Mouse (Mus musculus) hindbrain, embryonic 14.5 days (tissue): Measurements from ENCODE around the gene Ppp1r12b. TPM values are rescaled to one million over a fixed set of nuclear protein-coding genes. Genes with fewer than 3 reads are reported as not detected.

ENCODE experiments used
- ATAC-seq: fragments of 200-750 bp; cut with Nextera tagmentation; 2 replicates; pipeline ENCODE4 v1.8.0; 2017; ENCODE audit warnings: moderate number of reproducible peaks, mild to moderate bottlenecking, moderate TSS enrichment, moderate library complexity; ENCODE audit not compliant: low FRiP score
- DNase-seq: peaks from one replicate; pipeline ENCODE4 v3.0.0-alpha.2; 2015; ENCODE audit warnings: low spot score
- H3K27ac ChIP-seq: fragments of 300-500 bp; sonication (generic); 2 replicates; pipeline ENCODE4 v1.5.1; 2014; ENCODE audit warnings: mild to moderate bottlenecking, moderate library complexity
- H3K27me3 ChIP-seq: fragments of 300-500 bp; sonication (generic); 2 replicates; pipeline ENCODE4 v1.6.1; 2014; ENCODE audit warnings: mild to moderate bottlenecking, low read length, mixed read lengths; ENCODE audit not compliant: control insufficient read depth, insufficient read depth
- H3K36me3 ChIP-seq: fragments of 300-500 bp; sonication (generic); replicated peaks from 2 replicates; pipeline ENCODE4 v1.6.1; 2014; ENCODE audit not compliant: control insufficient read depth, insufficient read depth
- H3K4me1 ChIP-seq: fragments of 300-500 bp; sonication (generic); replicated peaks from 2 replicates; pipeline ENCODE4 v1.6.1; 2014; ENCODE audit warnings: antibody characterized with exemption, low read length, mixed read lengths; ENCODE audit not compliant: control insufficient read depth, insufficient read depth
- H3K4me2 ChIP-seq: fragments of 300-500 bp; sonication (generic); replicated peaks from 2 replicates; pipeline ENCODE4 v1.6.1; 2014; ENCODE audit warnings: mild to moderate bottlenecking, moderate library complexity
- H3K4me3 ChIP-seq: fragments of 300-500 bp; sonication (generic); replicated peaks from 2 replicates; pipeline ENCODE4 v1.5.1; 2014; ENCODE audit warnings: mild to moderate bottlenecking, low read length
- H3K9ac ChIP-seq: fragments of 300-500 bp; sonication (generic); 2 replicates; pipeline ENCODE4 v1.6.1; 2014
- H3K9me3 ChIP-seq: fragments of 300-500 bp; sonication (generic); 2 replicates; pipeline ENCODE4 v1.6.1; 2016; ENCODE audit warnings: low read length; ENCODE audit not compliant: control insufficient read depth
- WGBS: fragments of 180-500 bp; shearing (Covaris S2); extraction: QIAGEN DNeasy Blood & Tissue Kit; methylation state at CpG from one replicate; pipeline ENCODE4 v1.1.7; 2014; 5-methylcytosine and 5-hydroxymethylcytosine counted together
- polyA plus RNA-seq: library from polyadenylated mRNA; unstranded; fragments of >200 nt; fragmentation: Nextera tagmentation; extraction: Ambion mirVana; gene quantifications from 2 replicates; pipeline ENCODE4 v1.2.1, GENCODE M21; 2014

Ppp1r12b gene
- 16.7 and 17.2 TPM in 2 replicates for polyA plus RNA-seq

DNA sequence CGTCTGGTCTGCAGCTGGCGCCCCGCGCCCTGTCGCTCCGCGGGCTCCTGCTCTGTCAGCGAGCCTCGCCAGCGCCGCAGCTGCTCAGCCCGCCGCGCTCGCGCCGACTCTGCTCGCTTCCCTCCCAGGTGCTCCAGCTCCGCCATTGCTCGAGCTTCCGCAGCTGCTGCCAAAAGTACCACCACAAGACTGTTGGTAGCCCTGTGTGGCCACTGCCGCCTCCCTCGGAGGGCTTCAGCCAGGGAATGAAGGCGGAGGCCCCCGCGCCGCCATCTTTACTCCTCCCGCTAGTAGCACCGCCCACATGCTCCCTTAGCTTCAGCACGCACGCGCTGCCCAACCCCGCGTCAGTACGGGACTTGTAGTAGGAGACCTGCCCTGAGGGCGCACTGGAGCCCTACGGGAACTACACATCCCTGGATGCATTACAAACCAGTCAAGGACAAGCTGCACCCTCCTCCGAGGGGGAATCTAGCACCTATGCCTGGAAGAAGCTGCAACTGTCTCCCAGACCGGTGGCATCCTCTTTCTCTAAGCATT is at the start of gene Ppp1r12b:
Ppp1r12b (minus strand) TSS at position 306 of the 540 bp plus-strand sequence.
- Histone ChIP-seq H3K9me3 (no peaks in the 10 kb centered on the region), H3K27ac (peak within 1 kb of the TSS; percentile 85), H3K9ac (peak within 1 kb of the TSS; percentile 62), H3K36me3 (no peaks in the 10 kb centered on the region), H3K4me2 (peak within 1 kb of the TSS; percentile 65), H3K4me1 (peaks cover 18% of the 10 kb centered on the region), H3K4me3 (peak within 1 kb of the TSS; percentile 55), H3K27me3 (no peaks in the 10 kb centered on the region)
- peak; percentile 96 for DNase-seq
- peak; percentile 99 for ATAC-seq
- WGBS, result under 1% methylated on average over 39 of the region's 39 CpGs

GRCm38 (mm10) chr1:135003346-135003745 is 47.6 kb upstream of the Ppp1r12b start:
- Histone ChIP-seq H3K36me3 (no peaks in the 10 kb centered on the region), H3K9ac (no peak overlapping the region), H3K27me3 (no peaks in the 10 kb centered on the region), H3K27ac (no peak overlapping the region), H3K4me3 (no peak overlapping the region), H3K9me3 (no peaks in the 10 kb centered on the region), H3K4me1 (no peaks in the 10 kb centered on the region), H3K4me2 (no peak overlapping the region)
- DNase-seq, result no peak
- WGBS, result 29% methylated on average over 4 of the region's 4 CpGs
- ATAC-seq, result no peak

GRCm38 (mm10) chr1:135000527-135000926 is 44.8 kb upstream of the Ppp1r12b start:
- WGBS, result 83% methylated on average over 9 of the region's 9 CpGs
- H3K4me2 ChIP-seq, result no peak overlapping the region
- no peak for ATAC-seq
- H3K4me3 ChIP-seq, result no peak overlapping the region
- H3K4me1 ChIP-seq, result no peaks in the 10 kb centered on the region
- no peaks in the 10 kb centered on the region for H3K9me3 ChIP-seq
- DNase-seq, result no peak
- no peaks in the 10 kb centered on the region for H3K36me3 ChIP-seq
- H3K27me3 ChIP-seq, result no peaks in the 10 kb centered on the region
- H3K9ac ChIP-seq, result no peak overlapping the region
- H3K27ac ChIP-seq, result no peak overlapping the region

GRCm38 (mm10) chr1:134998231-134998630 is 42.5 kb upstream of the Ppp1r12b start:
- Histone ChIP-seq H3K4me3 (no peak overlapping the region), H3K27me3 (no peaks in the 10 kb centered on the region), H3K36me3 (no peaks in the 10 kb centered on the region), H3K4me2 (no peak overlapping the region), H3K4me1 (no peaks in the 10 kb centered on the region), H3K9ac (no peak overlapping the region), H3K27ac (no peak overlapping the region), H3K9me3 (no peaks in the 10 kb centered on the region)
- 77% methylated on average over 8 of the region's 8 CpGs for WGBS
- ATAC-seq, result no peak
- no peak for DNase-seq

DNA sequence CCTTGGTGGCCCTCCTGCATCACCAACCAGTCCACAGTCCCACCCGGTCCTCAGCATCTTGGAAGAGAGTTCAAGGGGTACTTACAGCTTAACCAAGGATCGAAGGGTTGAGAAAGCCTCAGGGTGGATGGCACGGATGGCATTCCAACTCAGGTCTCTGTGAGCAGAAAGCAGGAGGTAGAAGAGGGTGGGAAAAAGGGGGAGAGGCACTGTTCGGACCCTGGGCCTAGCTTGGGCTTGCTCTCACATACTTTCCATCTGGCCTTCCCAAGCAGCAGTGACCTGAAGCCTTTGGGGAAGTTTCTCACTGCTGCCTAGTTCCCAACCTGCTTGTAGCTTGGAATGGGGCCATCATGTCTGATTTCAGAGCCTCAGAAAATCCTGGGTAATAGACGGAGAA is 41.8 kb upstream of the Ppp1r12b start:
- no peak for ATAC-seq
- no peaks in the 10 kb centered on the region for H3K9me3 ChIP-seq

GRCm38 (mm10) chr1:134996471-134996870 is 40.7 kb upstream of the Ppp1r12b start:
- Histone ChIP-seq H3K4me2 (no peak overlapping the region), H3K4me3 (no peak overlapping the region), H3K36me3 (no peaks in the 10 kb centered on the region), H3K9me3 (no peaks in the 10 kb centered on the region), H3K9ac (no peak overlapping the region), H3K27ac (no peak overlapping the region), H3K27me3 (no peaks in the 10 kb centered on the region), H3K4me1 (no peaks in the 10 kb centered on the region)
- no peak for DNase-seq
- ATAC-seq, result no peak
- WGBS, result 86% methylated on average over 7 of the region's 7 CpGs

More for the DNA sequence above, 41.8 kb upstream of the Ppp1r12b start:
- Histone ChIP-seq H3K27me3 (no peaks in the 10 kb centered on the region), H3K4me2 (no peak overlapping the region), H3K4me3 (no peak overlapping the region), H3K9ac (no peak overlapping the region), H3K27ac (no peak overlapping the region), H3K36me3 (no peaks in the 10 kb centered on the region), H3K4me1 (no peaks in the 10 kb centered on the region)
- 85% methylated on average over 5 of the region's 5 CpGs for WGBS
- DNase-seq, result no peak

GRCm38 (mm10) chr1:134995954-134996353 is 40.2 kb upstream of the Ppp1r12b start:
- WGBS, result 50% methylated on average over 1 of the region's 1 CpGs
- Histone ChIP-seq H3K4me2 (no peak overlapping the region), H3K36me3 (no peaks in the 10 kb centered on the region), H3K9ac (no peak overlapping the region), H3K9me3 (no peaks in the 10 kb centered on the region), H3K27ac (no peak overlapping the region), H3K4me1 (no peaks in the 10 kb centered on the region), H3K27me3 (no peaks in the 10 kb centered on the region), H3K4me3 (no peak overlapping the region)
- ATAC-seq (no peak), DNase-seq (no peak)

- Histone ChIP-seq H3K9ac (no peak overlapping the region), H3K4me1 (no peaks in the 10 kb centered on the region), H3K4me2 (no peak overlapping the region), H3K9me3 (no peaks in the 10 kb centered on the region), H3K27me3 (no peaks in the 10 kb centered on the region), H3K36me3 (no peaks in the 10 kb centered on the region), H3K4me3 (no peak overlapping the region), H3K27ac (no peak overlapping the region)
- 42% methylated on average over 4 of the region's 4 CpGs for WGBS
- DNase-seq, result no peak
- ATAC-seq, result 0 out of 2 replicates have a peak, but pooled peaks have one; percentile 37
Observed at GRCm38 (mm10) chr1:134995437-134995836, 39.7 kb upstream of the Ppp1r12b start.

DNA sequence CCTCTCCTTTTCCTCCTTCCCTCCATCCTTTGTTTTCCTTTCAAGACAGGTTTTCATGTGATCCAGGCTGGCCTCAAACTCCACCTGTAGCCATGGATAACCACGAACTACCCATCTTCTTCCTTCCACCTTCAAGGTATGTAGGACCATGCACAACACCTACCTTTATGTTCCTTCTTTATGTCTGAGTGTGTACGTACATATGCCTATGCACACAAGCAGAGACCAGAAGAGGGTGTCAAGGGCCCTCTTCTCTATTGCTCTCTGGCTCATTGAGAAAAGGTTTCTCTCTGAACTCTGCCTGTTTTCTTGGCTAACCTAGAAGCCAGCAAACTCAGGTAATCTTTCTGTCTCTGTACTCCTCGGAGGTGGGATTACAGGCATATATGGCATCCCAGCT is 39.0 kb upstream of the Ppp1r12b start:
- Histone ChIP-seq H3K4me2 (no peak overlapping the region), H3K36me3 (no peaks in the 10 kb centered on the region), H3K4me1 (no peaks in the 10 kb centered on the region), H3K27me3 (no peaks in the 10 kb centered on the region), H3K9me3 (no peaks in the 10 kb centered on the region), H3K27ac (no peak overlapping the region), H3K9ac (no peak overlapping the region), H3K4me3 (no peak overlapping the region)
- no peak for ATAC-seq
- 83% methylated on average over 3 of the region's 3 CpGs for WGBS
- DNase-seq, result no peak
